Mouse (Mus musculus) CH12.LX (cell line): Measurements from ENCODE around the gene Mapkapk2. TPM values are rescaled to one million over a fixed set of nuclear protein-coding genes. Genes with fewer than 3 reads are reported as not detected.
A peak's percentile ranks its signal among the peaks of the same experiment; 100 is the strongest.

Experiments
- DNase-seq: peaks from one replicate; pipeline ENCODE4 v3.0.0-alpha.2; 2013; ENCODE audit errors: extremely low read depth
- H3K27ac ChIP-seq: 2 replicates; pipeline ENCODE4 v1.5.1; 2012; ENCODE audit warnings: low read depth, mild to moderate bottlenecking, control low read depth, moderate library complexity; ENCODE audit not compliant: insufficient read depth
- H3K27me3 ChIP-seq: replicated peaks from 2 replicates; pipeline ENCODE3; 2012; ENCODE audit warnings: inconsistent platforms
- H3K36me3 ChIP-seq, 2 experiments: replicated peaks in 1 of 2; 2 replicates each; pipeline versions ENCODE3 to v1.6.1; 2012; ENCODE audit warnings: inconsistent platforms in 1 of 2, low read length in 1 of 2, mild to moderate bottlenecking in 1 of 2, mixed read lengths in 1 of 2, moderate library complexity in 1 of 2; ENCODE audit not compliant: control insufficient read depth in 1 of 2, insufficient read depth in 1 of 2
- H3K4me1 ChIP-seq, 2 experiments: 2 replicates each; pipeline ENCODE4 v1.6.1; 2012; ENCODE audit warnings: inconsistent platforms in 1 of 2, moderate library complexity in 1 of 2; ENCODE audit not compliant: insufficient read depth in 2 of 2, control insufficient read depth in 1 of 2
- H3K4me2 ChIP-seq: 2 replicates; pipeline ENCODE4 v1.6.1; 2012; ENCODE audit warnings: low read depth, mild to moderate bottlenecking, control low read depth; ENCODE audit not compliant: poor library complexity, insufficient read depth, severe bottlenecking
- H3K4me3 ChIP-seq, 3 experiments: fragments of 150-350 bp in 1 of 3; sonication (generic) in 1 of 3; replicated peaks in 1 of 3; 2 replicates each; pipeline versions ENCODE3 to v1.5.1; 2011 to 2012; ENCODE audit warnings: low read depth in 2 of 3, low read length in 2 of 3, mild to moderate bottlenecking in 2 of 3, moderate library complexity in 2 of 3, control low read depth in 1 of 3, improper control_type of control experiment in 1 of 3, inconsistent platforms in 1 of 3, mixed read lengths in 1 of 3; ENCODE audit not compliant: poor library complexity in 1 of 3
- H3K79me2 ChIP-seq: replicated peaks from 2 replicates; pipeline ENCODE4 v1.6.1; 2012; ENCODE audit warnings: mild to moderate bottlenecking, moderate library complexity; ENCODE audit not compliant: control insufficient read depth, poor library complexity, insufficient read depth, severe bottlenecking; ENCODE audit errors: extremely low read depth
- H3K9ac ChIP-seq: 2 replicates; pipeline ENCODE4 v1.6.1; 2012; ENCODE audit warnings: low read depth, mild to moderate bottlenecking, control low read depth, moderate library complexity; ENCODE audit not compliant: insufficient read depth
- H3K9me3 ChIP-seq: replicated peaks from 2 replicates; pipeline ENCODE3; 2012; ENCODE audit warnings: low read length, inconsistent platforms, mixed read lengths
- BHLHE40 ChIP-seq: IDR thresholded peaks from 2 replicates; pipeline ENCODE4 v1.6.1; 2011; ENCODE audit warnings: mild to moderate bottlenecking, low read depth, low read length, improper control_type of control experiment
- CHD1 ChIP-seq: IDR thresholded peaks from 2 replicates; pipeline ENCODE4 v1.6.1; 2012; ENCODE audit warnings: low read depth, low read length, improper control_type of control experiment, inconsistent platforms
- CHD2 ChIP-seq: IDR thresholded peaks from 2 replicates; pipeline ENCODE4 v1.6.1; 2011; ENCODE audit warnings: low read length, improper control_type of control experiment
- CTCF ChIP-seq, 2 experiments: IDR thresholded peaks in 1 of 2; conservative IDR thresholded peaks in 1 of 2; 2 replicates each; pipeline ENCODE4 v1.5.1; 2011 to 2012; ENCODE audit warnings: low read depth in 2 of 2, low read length in 2 of 2, improper control_type of control experiment in 1 of 2, inconsistent platforms in 1 of 2, mild to moderate bottlenecking in 1 of 2, moderate library complexity in 1 of 2
- E2F4 ChIP-seq: IDR thresholded peaks from 2 replicates; pipeline ENCODE4 v1.6.1; 2011; ENCODE audit warnings: low read depth, low read length, improper control_type of control experiment; ENCODE audit not compliant: insufficient replicate concordance
- ELF1 ChIP-seq: IDR thresholded peaks from 2 replicates; pipeline ENCODE4 v1.6.1; 2014; ENCODE audit warnings: low read depth, mild to moderate bottlenecking, inconsistent platforms, low read length, improper control_type of control experiment
- EP300 ChIP-seq: IDR thresholded peaks from 2 replicates; pipeline ENCODE4 v1.6.1; 2011; ENCODE audit warnings: low read length, improper control_type of control experiment
- ETS1 ChIP-seq: conservative IDR thresholded peaks from 2 replicates; pipeline ENCODE4 v1.6.1; 2012; ENCODE audit warnings: low read depth, mild to moderate bottlenecking, inconsistent platforms, low read length, improper control_type of control experiment, moderate library complexity
- IRF4 ChIP-seq: IDR thresholded peaks from 2 replicates; pipeline ENCODE4 v1.6.1; 2014; ENCODE audit warnings: low read depth, mild to moderate bottlenecking, inconsistent platforms, low read length, improper control_type of control experiment
- JUN ChIP-seq: IDR thresholded peaks from 2 replicates; pipeline ENCODE4 v1.6.1; 2011; ENCODE audit warnings: low read depth, mild to moderate bottlenecking, low read length, improper control_type of control experiment, moderate library complexity; ENCODE audit not compliant: insufficient read depth
- JUND ChIP-seq: conservative IDR thresholded peaks from 2 replicates; pipeline ENCODE4 v1.6.1; 2011; ENCODE audit warnings: low read depth, low read length, improper control_type of control experiment
- KAT2A ChIP-seq: IDR thresholded peaks from 2 replicates; pipeline ENCODE4 v1.6.1; 2012; ENCODE audit warnings: low read length, improper control_type of control experiment, inconsistent platforms; ENCODE audit not compliant: insufficient replicate concordance
- MAFK ChIP-seq: IDR thresholded peaks from 2 replicates; pipeline ENCODE4 v1.6.1; 2011; ENCODE audit warnings: low read length, improper control_type of control experiment; ENCODE audit not compliant: insufficient replicate concordance
- MEF2A ChIP-seq: IDR thresholded peaks from 2 replicates; pipeline ENCODE4 v1.6.1; 2014; ENCODE audit warnings: low read depth, mild to moderate bottlenecking, inconsistent platforms, low read length, improper control_type of control experiment, borderline replicate concordance
- MXI1 ChIP-seq: IDR thresholded peaks from 2 replicates; pipeline ENCODE4 v1.6.1; 2011; ENCODE audit warnings: mild to moderate bottlenecking, low read depth, low read length, improper control_type of control experiment
- MYC ChIP-seq: IDR thresholded peaks from 2 replicates; pipeline ENCODE4 v1.6.1; 2011; ENCODE audit warnings: low read depth, mild to moderate bottlenecking, improper control_type of control experiment, low read length
- NELFE ChIP-seq: IDR thresholded peaks from 2 replicates; pipeline ENCODE4 v1.6.1; 2011; ENCODE audit warnings: low read depth, low read length, improper control_type of control experiment
- NRF1 ChIP-seq: IDR thresholded peaks from 2 replicates; pipeline ENCODE4 v1.6.1; 2014; ENCODE audit warnings: low read depth, mild to moderate bottlenecking, inconsistent platforms, low read length, improper control_type of control experiment, moderate library complexity
- PAX5 ChIP-seq: IDR thresholded peaks from 2 replicates; pipeline ENCODE4 v1.6.1; 2012; ENCODE audit warnings: low read length, inconsistent platforms, mixed read lengths
- POLR2A ChIP-seq: IDR thresholded peaks from 2 replicates; pipeline ENCODE4 v1.6.1; 2011; ENCODE audit warnings: low read depth, mild to moderate bottlenecking, improper control_type of control experiment, low read length
- POLR2AphosphoS2 ChIP-seq: IDR thresholded peaks from 2 replicates; pipeline ENCODE4 v1.6.1; 2011; ENCODE audit warnings: low read depth, low read length, improper control_type of control experiment
- RAD21 ChIP-seq: IDR thresholded peaks from 2 replicates; pipeline ENCODE4 v1.6.1; 2011; ENCODE audit warnings: low read depth, mild to moderate bottlenecking, low read length, improper control_type of control experiment, moderate library complexity
- RCOR1 ChIP-seq: conservative IDR thresholded peaks from 2 replicates; pipeline ENCODE4 v1.6.1; 2012; ENCODE audit warnings: low read depth, mild to moderate bottlenecking, inconsistent platforms, low read length, improper control_type of control experiment
- SIN3A ChIP-seq: IDR thresholded peaks from 2 replicates; pipeline ENCODE4 v1.6.1; 2012; ENCODE audit warnings: low read length, improper control_type of control experiment, inconsistent platforms
- SMC3 ChIP-seq: IDR thresholded peaks from 2 replicates; pipeline ENCODE4 v1.6.1; 2011; ENCODE audit warnings: low read depth, low read length, improper control_type of control experiment
- TCF12 ChIP-seq: IDR thresholded peaks from 2 replicates; pipeline ENCODE4 v1.6.1; 2014; ENCODE audit warnings: low read depth, mild to moderate bottlenecking, inconsistent platforms, low read length, improper control_type of control experiment
- UBTF ChIP-seq: IDR thresholded peaks from 2 replicates; pipeline ENCODE4 v1.6.1; 2012; ENCODE audit warnings: low read depth, mild to moderate bottlenecking, inconsistent platforms, low read length, improper control_type of control experiment, moderate library complexity
- USF1 ChIP-seq: IDR thresholded peaks from 2 replicates; pipeline ENCODE4 v1.6.1; 2014; ENCODE audit warnings: low read depth, mild to moderate bottlenecking, inconsistent platforms, low read length, improper control_type of control experiment
- USF2 ChIP-seq: conservative IDR thresholded peaks from 2 replicates; pipeline ENCODE4 v1.6.1; 2011; ENCODE audit warnings: low read depth, low read length, improper control_type of control experiment
- ZC3H11A ChIP-seq: IDR thresholded peaks from 2 replicates; pipeline ENCODE4 v1.6.1; 2012; ENCODE audit warnings: low read depth, mild to moderate bottlenecking, inconsistent platforms, low read length, improper control_type of control experiment
- ZKSCAN1 ChIP-seq: IDR thresholded peaks from 2 replicates; pipeline ENCODE4 v1.6.1; 2012; ENCODE audit warnings: low read depth, inconsistent platforms, low read length, improper control_type of control experiment, borderline replicate concordance
- dilution Hi-C: fragments of 300-500 bp; cut with MboI; formaldehyde crosslinking; loops from 2 replicates; pipeline ENCODE4 v1.14.3; 2020; ENCODE audit warnings: low sequenced_read_pairs; ENCODE audit not compliant: extremely low pct_unique_long_range_greater_than_20kb, extremely low pct_ligation_motif_present
- in situ Hi-C: fragments of 300-500 bp; cut with MboI; formaldehyde crosslinking; loops from 3 replicates; pipeline ENCODE4 v1.14.3; 2019; ENCODE audit warnings: low sequenced_read_pairs, low pct_ligation_motif_present, low pct_unique_long_range_greater_than_20kb, mixed read lengths
- polyA plus RNA-seq: library from polyadenylated mRNA; unstranded; fragments of >175 nt; gene quantifications from 2 replicates; pipeline ENCODE4 v1.2.1, GENCODE M21; 2012; ENCODE audit warnings: low read depth; ENCODE audit not compliant: insufficient read length
- total RNA-seq, 2 experiments: library from RNA; depleted of rRNA; stranded (reverse); fragments of 300-350 nt in 1 of 2; fragments of >200 nt in 1 of 2; gene quantifications; 2 replicates each; pipeline ENCODE4 v1.2.3; 2012 to 2014

Mapkapk2 gene
- total and polyA plus RNA-seq, 3 experiments = 55.0 to 63.5 (median 62.9) TPM

DNA sequence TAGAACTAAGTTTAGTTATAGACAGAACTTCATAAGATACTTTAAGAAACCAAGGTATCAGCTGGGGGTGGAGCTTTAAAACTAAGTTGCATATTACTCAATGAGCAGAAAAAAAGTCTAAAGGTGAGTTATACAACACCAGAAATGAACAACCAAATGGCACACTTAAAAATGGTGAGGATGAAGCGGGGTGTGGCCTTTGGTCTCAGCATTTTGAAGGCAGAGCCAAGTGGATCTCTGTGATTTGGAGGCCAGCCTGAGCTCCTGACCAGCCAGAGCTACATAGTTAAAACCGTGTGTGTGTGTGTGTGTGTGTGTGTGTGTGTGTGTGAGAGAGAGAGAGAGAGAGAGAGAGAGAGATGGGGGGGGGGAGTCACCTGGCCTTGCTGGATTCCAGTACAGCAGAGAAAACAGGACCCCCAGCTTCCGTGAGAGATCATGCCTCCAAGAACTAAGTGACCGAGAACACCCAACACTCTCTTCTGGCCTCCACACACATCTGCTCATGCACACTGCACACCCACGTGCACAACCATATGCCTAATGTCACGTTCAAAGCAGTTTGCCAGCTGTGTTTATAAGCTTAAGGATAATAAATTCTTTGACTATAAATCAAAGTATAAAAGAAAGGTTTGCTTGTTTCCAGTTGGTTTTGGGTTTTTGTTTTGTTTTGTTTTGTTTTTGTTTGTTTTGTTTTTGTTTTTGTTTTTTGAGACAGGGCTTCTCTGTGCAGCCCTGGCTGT lies 49.3 kb downstream of the Mapkapk2 start:
- Histone ChIP-seq H3K9ac (peak overlapping the region; percentile 51; the same call in 1 of the 2 replicates), H3K4me2 (peak overlapping the region; percentile 58), H3K4me3 (no peak overlapping the region), H3K27ac (peak overlapping the region; percentile 99), H3K79me2 (no peaks in the 10 kb centered on the region), H3K4me1 (peaks cover 54 to 86% of the 10 kb centered on the region in 2 experiments), H3K9me3 (peaks cover 1% of the 10 kb centered on the region), H3K36me3 (no peaks in the 10 kb centered on the region), H3K27me3 (no peaks in the 10 kb centered on the region)
- no peak for DNase-seq
- TF ChIP-seq ZC3H11A = no peak
- TF ChIP-seq BHLHE40 = peak; percentile 85
- 0 out of 2 replicates have a peak, but pooled peaks have one; percentile 4 for TF ChIP-seq MEF2A
- in situ Hi-C loops (no loop called here), dilution Hi-C loops (no loop called here)

GRCm38 (mm10) chr1:131046607-131047006 lies 51.0 kb downstream of the Mapkapk2 start:
- peaks cover 41 to 80% of the 10 kb centered on the region in 2 experiments for H3K4me1 ChIP-seq
- peak; percentile 89 for TF ChIP-seq JUND
- TF ChIP-seq NRF1 = 0 out of 2 replicates have a peak, but pooled peaks have one; percentile 25
- peak; percentile 30; the same call in 1 of the 2 replicates for TF ChIP-seq POLR2A
- TF ChIP-seq BHLHE40 = peak; percentile 94
- peak; percentile 90 for TF ChIP-seq MEF2A
- no peak for TF ChIP-seq CTCF (conservative IDR thresholded peaks at IDR 0.05 in 1 of 2, IDR thresholded peaks at IDR 0.05 in 1 of 2; ENCODE audit: low read depth in 2 of 2, low read length in 2 of 2)
- peak; percentile 86 for TF ChIP-seq SIN3A
- TF ChIP-seq E2F4 = no peak
- peak; percentile 61; the same call in 1 of the 2 replicates for TF ChIP-seq CHD2
- TF ChIP-seq IRF4 = peak; percentile 94
- peak; percentile 90 for TF ChIP-seq MYC
- TF ChIP-seq UBTF = peak; percentile 96
- TF ChIP-seq NELFE = no peak
- TF ChIP-seq RAD21 = no peak; the same call in 1 of the 2 replicates
- peak; percentile 70 for TF ChIP-seq ELF1
- TF ChIP-seq SMC3 = peak; percentile 24
- TF ChIP-seq POLR2AphosphoS2 = no peak
- TF ChIP-seq MAFK = no peak; the same call in 1 of the 2 replicates
- TF ChIP-seq ETS1 = peak; percentile 100
- TF ChIP-seq RCOR1 = no peak
- no peak for TF ChIP-seq KAT2A
- no peak for TF ChIP-seq MXI1
- TF ChIP-seq PAX5 = no peak
- peak; percentile 83 for TF ChIP-seq EP300
- TF ChIP-seq ZKSCAN1 = no peak
- TF ChIP-seq JUN = peak; percentile 60; the same call in 1 of the 2 replicates
- peak; percentile 73; the same call in 1 of the 2 replicates for TF ChIP-seq TCF12
- no peak; the same call in 1 of the 2 replicates for TF ChIP-seq USF2
- no peak for TF ChIP-seq USF1
- no peak for TF ChIP-seq CHD1

More at GRCm38 (mm10) chr1:131046607-131047006, 51.0 kb downstream of the Mapkapk2 start:
- in situ Hi-C loops (no loop called here), dilution Hi-C loops (no loop called here)
- peaks cover 7% of the 10 kb centered on the region for H3K9me3 ChIP-seq
- DNase-seq = peak; percentile 94
- H3K79me2 ChIP-seq = no peaks in the 10 kb centered on the region
- H3K36me3 ChIP-seq = no peaks in the 10 kb centered on the region
- H3K27me3 ChIP-seq = no peaks in the 10 kb centered on the region
- H3K4me2 ChIP-seq = peak overlapping the region; percentile 62
- H3K27ac ChIP-seq = peak overlapping the region; percentile 87
- H3K4me3 ChIP-seq = no peak overlapping the region
- peak overlapping the region; percentile 12; the same call in 1 of the 2 replicates for H3K9ac ChIP-seq
